Mouse (Mus musculus) brain, adult 2 months (tissue): ENCODE results near the gene Sema4b.

Experiments used
- DNase-seq: peaks from one replicate; pipeline ENCODE4 v3.0.0; 2011; ENCODE audit warnings: low read depth, low spot score

Sema4b gene

GRCm38 (mm10) chr7:80177438-80177837 is 9.2 kb upstream of the Sema4b start:
- no peak for DNase-seq

GRCm38 (mm10) chr7:80178037-80178729 is 8.5 kb upstream of the Sema4b start:
- DNase-seq: no peak

GRCm38 (mm10) chr7:80179327-80179726 is 7.3 kb upstream of the Sema4b start:
- DNase-seq: no peak

GRCm38 (mm10) chr7:80179790-80180189 is 6.9 kb upstream of the Sema4b start:
- no peak for DNase-seq

GRCm38 (mm10) chr7:80180202-80180601 is 6.4 kb upstream of the Sema4b start:
- no peak for DNase-seq

- DNase-seq: no peak
Measured at GRCm38 (mm10) chr7:80181078-80181477, 5.6 kb upstream of the Sema4b start.

- no peak for DNase-seq
Measured at GRCm38 (mm10) chr7:80182139-80182538, 4.5 kb upstream of the Sema4b start.

GRCm38 (mm10) chr7:80183466-80183865 is 3.2 kb upstream of the Sema4b start:
- no peak for DNase-seq

- DNase-seq: no peak
Measured at GRCm38 (mm10) chr7:80183969-80184368, 2.7 kb upstream of the Sema4b start.

GRCm38 (mm10) chr7:80184551-80184950 is 2.1 kb upstream of the Sema4b start:
- no peak for DNase-seq

GRCm38 (mm10) chr7:80184968-80185367 is 1.7 kb upstream of the Sema4b start:
- no peak for DNase-seq

- no peak for DNase-seq
Measured at GRCm38 (mm10) chr7:80186021-80186420, 620 bp upstream of the Sema4b start.

- no peak for DNase-seq
Measured at GRCm38 (mm10) chr7:80187501-80187900, 860 bp downstream of the Sema4b start.

GRCm38 (mm10) chr7:80188579-80189125 is 2.0 kb downstream of the Sema4b start:
- peak; percentile 62 for DNase-seq

GRCm38 (mm10) chr7:80189147-80189933 is 2.7 kb downstream of the Sema4b start:
- DNase-seq: no peak

GRCm38 (mm10) chr7:80191455-80191854 is 4.8 kb downstream of the Sema4b start:
- DNase-seq: no peak

- DNase-seq: peak; percentile 59
Measured at GRCm38 (mm10) chr7:80192226-80193061, 5.8 kb downstream of the Sema4b start.

- no peak for DNase-seq
Measured at GRCm38 (mm10) chr7:80193941-80194739, 7.5 kb downstream of the Sema4b start.

- DNase-seq: no peak
Measured at GRCm38 (mm10) chr7:80195146-80195545, 8.5 kb downstream of the Sema4b start.

GRCm38 (mm10) chr7:80195576-80196263 is 9.1 kb downstream of the Sema4b start:
- DNase-seq: no peak
